Mouse (Mus musculus) thymus, postnatal 4 days (tissue): Measurements from ENCODE around the gene Zap70.

ENCODE experiments used
- DNase-seq: peaks from one replicate; pipeline ENCODE4 v3.0.0; 2021

Zap70 gene

DNA sequence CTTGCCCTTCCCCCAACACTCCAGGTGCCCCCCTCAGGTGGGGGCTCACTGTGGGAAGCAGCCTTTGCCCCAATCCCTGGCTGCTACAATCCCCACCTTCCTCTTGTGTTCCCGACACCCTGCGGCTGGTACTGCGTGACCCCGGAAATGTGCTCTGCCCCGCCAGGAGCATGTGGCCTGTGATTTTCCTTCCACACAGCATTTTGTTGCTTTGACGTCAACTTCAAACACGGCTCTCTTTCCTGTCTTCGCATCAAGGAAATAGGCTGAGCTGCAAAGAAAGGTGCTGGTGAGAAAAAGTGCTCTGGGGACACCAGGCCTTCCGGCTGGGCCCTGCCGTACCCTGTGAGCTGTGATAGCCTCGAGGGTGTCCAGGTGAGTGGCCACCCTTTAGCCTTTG lies at the start of gene Zap70:
Zap70 (plus strand) TSS at position 231 of the 400 bp plus-strand sequence.
- peak; percentile 73 for DNase-seq

DNA sequence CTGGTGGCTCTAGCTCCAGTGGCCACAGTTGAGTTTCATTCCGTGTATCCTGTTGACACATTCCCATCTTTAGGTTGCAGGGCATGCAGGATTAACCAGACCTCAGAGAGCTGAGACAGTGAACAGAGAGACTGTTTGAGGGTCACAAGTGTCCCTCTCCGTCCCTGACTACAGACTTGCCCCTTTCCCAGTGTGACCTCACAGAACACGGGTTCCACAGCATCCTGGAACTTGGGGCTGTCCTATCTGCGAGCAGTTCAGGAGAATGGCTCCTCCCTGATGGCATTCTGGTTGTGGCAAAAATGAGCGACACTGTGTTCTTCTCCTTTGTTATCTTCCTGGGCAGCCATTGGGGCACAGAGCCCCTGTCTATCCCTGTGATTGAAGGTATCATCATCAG lies 47.3 kb upstream of the Zap70 start, which contains the start of gene Actr1b:
Actr1b (minus strand) TSS at position 112 of the 400 bp plus-strand sequence.
- no peak for DNase-seq

DNA sequence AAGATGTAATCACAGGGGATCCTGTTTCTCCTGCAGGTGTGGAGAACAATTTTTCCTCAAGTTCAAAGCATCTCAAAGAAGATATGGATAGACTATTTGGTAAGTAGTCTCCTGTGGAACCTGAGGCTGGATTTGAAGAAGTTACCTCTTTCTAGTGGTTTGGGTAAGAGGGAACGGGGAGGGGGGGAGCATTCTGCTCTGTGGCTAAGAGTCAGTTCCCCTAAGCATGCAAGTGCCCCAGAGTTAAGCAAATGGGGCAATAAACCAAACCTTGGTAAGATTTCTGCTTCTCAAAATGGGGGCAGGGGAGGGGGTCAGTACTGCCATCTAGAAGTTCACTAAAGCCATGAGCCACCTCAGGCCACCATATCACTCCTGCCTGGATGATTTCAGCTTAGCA lies 42.8 kb upstream of the Zap70 start:
- DNase-seq = no peak

DNA sequence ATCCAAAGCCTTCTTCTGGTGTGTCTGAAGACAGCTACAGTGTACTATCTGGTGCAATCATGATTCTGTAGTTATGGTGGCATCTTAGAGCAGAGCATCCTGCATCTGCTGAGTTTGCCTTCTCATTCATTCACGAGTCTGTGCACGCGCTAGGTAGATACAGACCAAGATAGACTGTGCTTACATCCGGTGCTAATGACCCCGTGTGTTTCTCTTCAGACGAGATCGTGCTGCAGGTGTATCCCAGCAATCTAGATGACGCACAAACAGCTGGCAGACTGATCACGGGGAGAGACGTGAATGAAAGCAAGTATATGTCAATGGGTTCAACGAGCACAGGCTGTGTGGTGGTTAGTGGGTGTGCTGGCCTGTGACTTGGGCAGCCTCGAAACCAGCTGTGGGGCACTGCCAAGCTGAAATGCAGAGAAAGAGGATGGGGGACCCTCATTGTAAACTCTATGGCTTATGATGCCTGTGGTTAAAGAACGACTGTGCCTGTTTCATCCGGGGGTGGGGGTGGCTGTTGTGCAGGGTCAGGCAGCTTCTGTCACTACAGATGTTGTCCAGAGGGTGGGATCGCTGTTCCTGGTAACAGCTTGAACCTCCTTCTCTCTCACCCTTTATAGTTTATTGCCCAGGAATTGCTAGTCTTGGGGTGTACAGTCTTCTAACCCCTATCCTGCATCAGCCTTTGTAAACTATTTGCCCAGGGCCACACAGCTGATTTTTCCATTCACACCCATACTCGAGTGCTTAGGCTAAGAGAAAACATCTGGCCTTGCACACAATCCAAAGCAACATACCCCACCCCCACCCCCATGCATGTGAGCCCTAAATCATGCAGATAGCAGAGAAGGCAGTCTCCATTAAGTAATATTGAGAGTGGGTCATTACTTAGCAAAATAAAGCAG lies 38.2 kb upstream of the Zap70 start:
- peak; percentile 35 for DNase-seq

DNA sequence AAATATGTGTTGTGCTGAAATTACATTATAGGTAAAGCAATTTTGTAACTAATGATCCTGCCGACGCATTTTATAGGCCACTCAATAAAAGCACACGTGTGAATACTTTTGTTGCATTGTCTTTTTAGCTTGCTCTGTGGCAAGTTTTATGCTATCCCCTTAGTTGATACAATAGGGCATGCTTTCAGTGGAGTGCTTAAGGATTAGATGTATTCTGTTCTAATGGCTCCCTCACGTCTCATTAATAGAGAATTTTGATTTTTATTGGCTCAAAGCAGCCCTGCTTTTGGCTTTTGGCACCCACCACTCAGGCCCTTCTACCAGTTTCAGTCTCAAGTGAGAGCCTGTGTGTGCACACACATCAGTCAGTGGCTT lies 37.6 kb upstream of the Zap70 start:
- DNase-seq = no peak

- DNase-seq = peak; percentile 92
Observed at GRCm38 (mm10) chr1:36737300-36737699, 24.3 kb upstream of the Zap70 start.

DNA sequence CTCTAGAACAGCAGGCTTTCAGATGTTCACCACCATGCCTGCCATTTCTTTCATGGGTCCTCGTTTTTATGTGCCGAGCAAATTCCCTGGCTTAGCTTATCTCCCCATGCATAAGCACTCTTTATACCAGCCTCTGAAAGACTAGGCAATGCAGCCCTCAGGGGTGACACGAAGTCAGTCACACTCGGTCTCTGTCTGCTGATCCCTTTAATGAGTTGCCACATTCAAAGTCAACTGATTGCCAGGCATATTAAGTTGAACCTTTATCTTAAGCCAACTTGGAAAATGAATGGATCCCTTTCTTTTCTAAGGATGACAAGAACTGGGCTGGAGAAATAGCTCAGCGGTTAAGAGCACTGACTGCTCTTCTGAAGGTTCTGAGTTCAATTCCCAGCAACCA lies 22.4 kb upstream of the Zap70 start:
- DNase-seq = no peak

DNA sequence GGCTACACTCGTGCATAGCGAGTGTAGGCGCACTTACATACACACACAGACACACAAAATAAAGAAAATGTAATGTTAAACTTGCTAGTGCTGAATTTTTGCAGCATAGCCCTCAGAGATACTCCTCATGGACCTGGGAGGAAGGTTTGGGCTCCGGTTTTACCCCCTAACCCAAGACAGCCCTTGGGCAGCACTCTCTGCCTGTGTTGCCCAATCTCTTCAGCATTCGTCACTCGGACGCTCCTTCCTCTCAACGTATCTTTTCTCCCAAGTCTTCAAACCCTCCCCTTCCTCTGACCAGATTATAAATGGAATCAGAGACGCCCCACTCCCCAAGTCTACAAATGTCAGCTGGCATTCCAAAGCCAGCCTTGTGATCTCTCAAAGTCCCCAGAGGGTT lies 18.6 kb upstream of the Zap70 start:
- no peak for DNase-seq

DNA sequence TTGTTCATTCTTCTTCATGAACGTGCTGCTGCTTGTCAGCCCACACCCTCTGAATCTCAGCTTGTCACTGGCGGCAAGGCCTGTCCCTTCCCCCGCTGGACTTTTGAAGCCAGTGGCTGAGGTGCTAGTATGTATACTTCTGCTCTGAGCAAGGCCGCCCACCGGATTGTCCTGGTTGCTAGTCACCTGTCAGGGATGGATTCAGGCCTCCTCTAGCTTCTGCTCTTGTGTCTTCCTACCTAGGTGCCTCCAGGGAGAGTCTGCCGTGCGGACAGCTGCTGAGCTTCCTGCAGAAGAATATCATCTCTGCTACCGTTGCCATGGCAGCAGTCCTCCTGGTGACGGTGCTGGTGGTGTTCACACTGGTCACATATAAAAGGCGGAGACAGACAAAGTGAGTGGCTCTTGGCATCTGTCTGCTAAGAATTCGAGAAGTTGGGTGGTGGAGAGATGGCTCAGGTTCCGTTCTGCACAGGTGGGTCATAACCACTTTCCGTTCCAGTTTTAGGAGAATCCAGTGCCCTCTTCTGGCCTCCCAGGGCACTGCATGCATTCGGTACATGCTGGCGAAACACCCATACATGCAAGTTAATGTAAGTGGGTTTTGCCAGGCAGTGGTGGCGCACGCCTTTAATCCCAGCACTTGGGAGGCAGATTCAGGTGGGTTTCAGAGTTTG lies 17.2 kb upstream of the Zap70 start:
- peak; percentile 90 for DNase-seq

DNA sequence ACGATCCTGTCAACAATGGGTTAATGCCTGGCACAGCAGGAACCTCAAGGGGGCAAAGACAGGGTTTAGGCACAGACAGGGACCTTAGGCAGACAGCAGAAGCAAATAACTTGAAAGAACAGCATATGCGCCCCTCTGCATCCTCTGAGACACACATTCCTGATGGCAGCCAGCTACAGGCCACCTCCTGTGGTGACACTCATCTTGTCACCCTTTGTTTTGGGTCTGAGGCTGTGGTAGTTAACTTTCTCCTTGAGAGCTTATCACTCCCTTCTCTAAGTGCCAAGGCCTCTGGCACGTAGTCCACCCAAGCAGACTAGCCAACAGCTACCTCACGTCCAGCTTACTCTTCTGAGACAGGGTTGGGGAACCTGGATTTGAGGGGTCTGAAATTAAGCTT lies 15.9 kb upstream of the Zap70 start:
- DNase-seq = no peak

DNA sequence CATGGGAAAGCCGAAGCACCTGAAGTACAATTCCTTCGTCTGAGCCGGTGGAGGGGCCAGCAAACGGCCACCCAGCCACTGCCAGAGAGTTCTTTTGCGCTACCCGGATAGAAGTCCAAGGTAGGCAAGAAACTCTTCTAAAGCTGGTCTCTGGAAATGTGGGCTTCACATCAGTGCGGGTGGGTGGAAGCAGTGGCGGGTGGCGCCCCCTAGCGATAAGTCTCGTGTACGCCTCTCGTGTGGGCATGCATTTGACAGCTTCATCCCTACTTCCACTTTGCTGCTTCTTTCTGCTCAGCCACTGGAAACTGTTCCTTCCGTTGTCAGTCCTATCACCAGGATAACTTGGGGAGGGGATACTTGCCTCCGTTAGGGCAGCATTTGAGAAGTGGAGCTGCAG lies 15.1 kb upstream of the Zap70 start:
- DNase-seq = peak; percentile 87

GRCm38 (mm10) chr1:36753932-36754675 lies 7.5 kb upstream of the Zap70 start:
- DNase-seq = no peak

DNA sequence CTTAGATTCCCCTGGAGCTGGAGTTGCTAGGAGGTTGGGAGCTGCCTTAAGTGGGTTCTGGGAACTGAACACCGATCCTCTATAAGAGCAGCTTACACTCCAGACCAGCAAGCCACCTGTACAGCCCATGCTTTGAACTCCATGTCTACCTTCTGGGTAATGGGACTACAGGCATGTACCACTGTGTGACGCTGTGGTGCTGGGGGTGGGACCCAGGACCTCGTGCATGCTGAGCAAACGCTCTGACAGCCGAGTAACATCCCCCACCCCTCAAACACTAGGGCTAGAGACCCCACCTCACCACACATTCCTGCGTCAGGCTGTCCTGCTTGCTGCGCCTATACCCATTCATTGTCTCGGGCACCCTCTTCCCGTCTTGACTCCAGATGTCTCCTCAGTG lies 3.0 kb upstream of the Zap70 start:
- peak; percentile 9 for DNase-seq

DNA sequence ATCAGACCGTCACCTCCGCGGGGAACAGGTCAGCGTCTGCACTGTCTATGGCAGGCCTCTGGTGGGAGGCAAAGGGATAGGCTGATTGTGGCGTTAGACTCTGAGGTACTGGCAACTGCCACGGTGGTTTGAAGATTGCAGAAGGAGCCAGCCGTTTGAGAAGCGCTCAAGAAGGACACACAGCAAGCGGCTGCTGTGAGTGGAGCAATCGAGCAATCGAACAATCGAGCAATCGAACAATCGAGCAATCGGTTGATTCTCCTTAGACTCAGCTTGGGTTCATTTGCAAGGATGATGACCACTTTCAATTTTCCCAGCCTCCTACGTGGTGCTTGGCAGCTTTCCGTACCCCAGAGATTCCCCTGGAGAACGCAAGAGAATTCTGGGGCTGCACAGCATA lies 2.5 kb upstream of the Zap70 start:
- peak; percentile 5 for DNase-seq

GRCm38 (mm10) chr1:36760401-36760800 lies 1.2 kb upstream of the Zap70 start:
- DNase-seq = peak; percentile 21

GRCm38 (mm10) chr1:36761061-36761460 lies 537 bp upstream of the Zap70 start:
- no peak for DNase-seq

- peak; percentile 64 for DNase-seq
Observed at GRCm38 (mm10) chr1:36766431-36767205, 5.0 kb downstream of the Zap70 start.

- DNase-seq = peak; percentile 51
Observed at GRCm38 (mm10) chr1:36767321-36767720, 5.7 kb downstream of the Zap70 start.

DNA sequence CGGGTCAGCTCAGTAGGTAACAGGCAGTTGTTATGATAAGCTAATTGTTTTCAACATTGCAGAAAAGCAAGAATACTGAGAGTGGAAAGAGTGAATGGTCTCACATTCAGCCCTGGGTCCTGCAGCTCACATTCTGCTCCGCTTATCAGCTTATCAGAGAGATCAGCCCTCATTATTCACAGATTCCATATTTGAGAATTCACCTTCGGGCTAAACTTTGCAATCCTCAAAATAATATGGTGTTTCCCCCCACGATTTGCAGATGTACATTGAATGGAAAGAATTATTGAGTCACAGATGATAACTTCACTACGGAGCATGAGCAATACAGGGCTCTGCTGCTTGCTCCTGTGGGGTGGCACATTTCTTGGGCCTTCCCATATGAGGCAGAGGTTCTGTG lies 7.2 kb downstream of the Zap70 start:
- no peak for DNase-seq

GRCm38 (mm10) chr1:36769951-36770350 lies 8.4 kb downstream of the Zap70 start:
- DNase-seq = no peak

GRCm38 (mm10) chr1:36770998-36771397 lies 9.4 kb downstream of the Zap70 start:
- DNase-seq = peak; percentile 58

GRCm38 (mm10) chr1:36772198-36772934 lies 10.8 kb downstream of the Zap70 start:
- peak; percentile 21 for DNase-seq
